Mouse (Mus musculus) layer of hippocampus, adult 2 months (tissue): ENCODE measurements at regions not wholly inside any gene's neighbourhood (a gene's known extent, or its start where the extent isn't known, plus 50 kb on each side); places are given as distances from the start of the nearest gene placed in this dataset.

Experiments
- DNase-seq, 2 experiments: peaks; one replicate each; pipeline ENCODE4 v3.0.0; 2022; ENCODE audit warnings: low spot score in 2 of 2
- H3K27ac ChIP-seq: fragments of 200-600 bp; 2 replicates; pipeline ENCODE4 v1.8.1; 2022
- H3K4me3 ChIP-seq: fragments of 200-600 bp; 2 replicates; pipeline ENCODE4 v1.8.1; 2022; ENCODE audit warnings: mild to moderate bottlenecking
- CTCF ChIP-seq: fragments of 200-600 bp; conservative IDR thresholded peaks from 2 replicates; pipeline ENCODE4 v1.8.1; 2022; ENCODE audit warnings: antibody characterized with exemption, mild to moderate bottlenecking, moderate library complexity

DNA sequence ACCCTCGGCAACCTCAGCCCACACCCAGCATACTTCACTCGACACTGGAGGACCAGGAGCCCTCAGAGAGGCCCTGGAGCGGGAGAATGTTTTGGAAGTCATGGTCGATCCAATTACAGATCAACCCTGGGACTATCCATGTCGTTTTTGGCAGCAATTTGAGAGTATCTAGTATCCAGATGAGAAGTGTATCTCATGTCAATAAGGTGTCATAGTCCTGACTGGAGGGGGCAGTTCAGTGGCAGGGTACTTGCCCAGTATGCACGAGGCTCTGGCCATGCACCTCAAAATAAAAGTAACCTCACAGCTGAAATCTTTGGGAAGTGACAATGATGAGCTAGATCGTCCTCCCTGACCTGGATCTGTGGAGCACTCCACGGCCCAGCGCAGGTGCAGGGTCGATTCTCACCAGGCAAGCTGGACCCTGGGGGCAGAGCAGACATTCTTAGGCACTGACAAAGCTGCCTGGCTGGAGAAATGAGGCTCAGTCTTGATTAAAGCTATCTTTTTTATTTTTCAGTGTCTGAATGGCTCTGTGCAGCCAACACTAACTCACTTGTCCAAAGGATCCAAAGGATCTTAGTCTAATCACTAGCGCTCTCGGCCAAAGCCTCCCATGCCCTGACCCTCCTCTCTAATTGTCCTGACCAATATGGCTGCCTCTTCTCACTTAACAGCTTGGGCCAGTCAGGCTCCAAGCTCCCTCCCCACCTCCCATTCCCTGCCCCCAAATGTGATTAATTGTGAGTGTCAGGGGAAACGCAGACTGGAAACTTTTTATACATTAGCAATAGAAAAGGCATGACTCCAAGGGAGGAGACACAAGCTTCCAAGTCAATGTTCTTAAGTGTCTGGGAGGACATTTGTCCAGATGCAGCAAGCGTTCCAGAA is 146.0 kb downstream of the Mtx3 start:
- DNase-seq = no peak
- Histone ChIP-seq H3K27ac (no peak overlapping the region), H3K4me3 (no peak overlapping the region)
- TF ChIP-seq CTCF = no peak
